Mouse (Mus musculus): Measurements from ENCODE around the gene Ttyh1.

DNA sequence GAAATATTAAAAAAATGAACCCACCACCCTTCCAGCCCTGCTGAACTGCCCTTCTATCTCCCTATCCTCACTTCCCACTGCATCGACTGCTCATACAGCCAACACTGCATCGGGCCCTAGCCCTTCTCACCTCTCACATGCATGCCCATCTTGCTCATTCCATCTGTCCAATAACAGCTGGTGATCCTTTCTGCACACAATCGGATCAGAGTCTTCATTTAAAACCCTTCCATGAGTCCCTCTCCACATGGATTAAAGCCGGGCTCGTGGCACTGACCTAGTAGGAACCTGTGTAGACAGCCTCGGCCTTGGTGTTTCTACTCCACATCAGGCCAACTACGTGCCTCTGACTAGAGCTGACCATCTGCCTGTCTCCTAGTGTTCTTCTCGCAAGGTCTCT lies 12.8 kb downstream of the Ttyh1 start:
- TF ChIP-seq POLR2A (IDR thresholded peaks at IDR 0.05; ENCODE audit: extremely low read depth, insufficient read depth, low read length) (no peak), CTCF (IDR thresholded peaks at IDR 0.05; ENCODE audit: low read depth, low read length) (no peak)

Measured in liver, adult 2 months (tissue).